Mouse (Mus musculus) limb, embryonic 14.5 days (tissue): ENCODE results near the gene Casp7. TPM values are rescaled to one million over a fixed set of nuclear protein-coding genes. Genes with fewer than 3 reads are reported as not detected.

Experiments used
- ATAC-seq: fragments of 200-750 bp; cut with Nextera tagmentation; 2 replicates; pipeline ENCODE4 v1.8.0; 2017; ENCODE audit warnings: low read depth, moderate number of reproducible peaks, moderate TSS enrichment; ENCODE audit not compliant: low FRiP score
- DNase-seq: peaks from one replicate; pipeline ENCODE4 v3.0.0-alpha.2; 2015; ENCODE audit warnings: low spot score
- H3K27ac ChIP-seq: fragments of 300-500 bp; sonication (generic); replicated peaks from 2 replicates; pipeline ENCODE4 v1.5.1; 2014; ENCODE audit warnings: low read depth, mild to moderate bottlenecking, low read length, moderate library complexity, mixed read lengths
- H3K27me3 ChIP-seq: fragments of 300-500 bp; sonication (generic); 2 replicates; pipeline ENCODE4 v1.6.1; 2014; ENCODE audit warnings: low read length, mixed read lengths; ENCODE audit not compliant: control insufficient read depth, insufficient read depth
- H3K36me3 ChIP-seq: fragments of 300-500 bp; sonication (generic); 2 replicates; pipeline ENCODE4 v1.6.1; 2014; ENCODE audit warnings: mild to moderate bottlenecking, low read length, moderate library complexity, mixed read lengths; ENCODE audit not compliant: control insufficient read depth, insufficient read depth
- H3K4me1 ChIP-seq: fragments of 300-500 bp; sonication (generic); 2 replicates; pipeline ENCODE4 v1.6.1; 2014; ENCODE audit warnings: antibody characterized with exemption, low read length, mixed read lengths; ENCODE audit not compliant: control insufficient read depth, insufficient read depth
- H3K4me2 ChIP-seq: fragments of 300-500 bp; sonication (generic); replicated peaks from 2 replicates; pipeline ENCODE4 v1.6.1; 2014; ENCODE audit warnings: low read depth, mild to moderate bottlenecking, low read length, moderate library complexity; ENCODE audit not compliant: severe bottlenecking
- H3K4me3 ChIP-seq: fragments of 300-500 bp; sonication (generic); replicated peaks from 2 replicates; pipeline ENCODE4 v1.5.1; 2014; ENCODE audit warnings: low read length
- H3K9ac ChIP-seq: fragments of 300-500 bp; sonication (generic); 2 replicates; pipeline ENCODE4 v1.6.1; 2014; ENCODE audit warnings: mild to moderate bottlenecking, low read depth, low read length, moderate library complexity; ENCODE audit not compliant: severe bottlenecking
- H3K9me3 ChIP-seq: fragments of 300-500 bp; sonication (generic); 2 replicates; pipeline ENCODE4 v1.6.1; 2016; ENCODE audit warnings: low read length; ENCODE audit not compliant: control insufficient read depth
- POLR2A ChIP-seq: fragments of 200-500 bp; IDR thresholded peaks from 2 replicates; pipeline ENCODE4 v1.8.0; 2012; ENCODE audit warnings: inconsistent platforms, mild to moderate bottlenecking, moderate library complexity, borderline replicate concordance; ENCODE audit not compliant: insufficient read depth, insufficient read length; ENCODE audit errors: extremely low read depth
- WGBS: fragments of 180-500 bp; shearing (Covaris S2); extraction: QIAGEN DNeasy Blood & Tissue Kit; methylation state at CpG from one replicate; pipeline ENCODE4 v1.1.7; 2014; 5-methylcytosine and 5-hydroxymethylcytosine counted together
- polyA plus RNA-seq, 2 experiments: library from polyadenylated mRNA; depleted of rRNA in 1 of 2; stranded (reverse) in 1 of 2; unstranded in 1 of 2; fragments of >200 nt; fragmentation: Nextera tagmentation in 1 of 2; extraction: Ambion mirVana in 1 of 2; gene quantifications; 2 replicates each; pipeline versions ENCODE4 v1.2.1 to v1.2.3; 2012 to 2014

Gene Casp7
- polyA plus RNA-seq, 2 experiments: 18.6 to 23.7 TPM

GRCm38 (mm10) chr19:56425492-56425891 lies 28.6 kb downstream of the Casp7 start:
- Histone ChIP-seq H3K4me1 (no peaks in the 10 kb centered on the region), H3K27ac (no peak overlapping the region)
- no peak for ATAC-seq

GRCm38 (mm10) chr19:56430369-56430768 lies 33.4 kb downstream of the Casp7 start:
- no peak overlapping the region for H3K9ac ChIP-seq
- WGBS: 55% methylated on average over 8 of the region's 8 CpGs
- H3K4me2 ChIP-seq: no peak overlapping the region
- no peaks in the 10 kb centered on the region for H3K9me3 ChIP-seq
- ATAC-seq (no peak), DNase-seq (peak; percentile 29)
- no peak overlapping the region for H3K27ac ChIP-seq
- H3K36me3 ChIP-seq: peaks cover 9% of the 10 kb centered on the region
- H3K27me3 ChIP-seq: no peaks in the 10 kb centered on the region
- no peaks in the 10 kb centered on the region for H3K4me1 ChIP-seq
- no peak for TF ChIP-seq POLR2A
- no peak overlapping the region for H3K4me3 ChIP-seq

More at GRCm38 (mm10) chr19:56425492-56425891, 28.6 kb downstream of the Casp7 start:
- no peaks in the 10 kb centered on the region for H3K9me3 ChIP-seq
- H3K4me2 ChIP-seq: no peak overlapping the region
- H3K9ac ChIP-seq: no peak overlapping the region
- H3K36me3 ChIP-seq: no peaks in the 10 kb centered on the region
- H3K4me3 ChIP-seq: no peak overlapping the region
- H3K27me3 ChIP-seq: no peaks in the 10 kb centered on the region
- WGBS: 66% methylated on average over 9 of the region's 9 CpGs
- DNase-seq: no peak
- no peak for TF ChIP-seq POLR2A

- no peaks in the 10 kb centered on the region for H3K27me3 ChIP-seq
- TF ChIP-seq POLR2A: no peak
- no peak overlapping the region for H3K27ac ChIP-seq
- H3K4me2 ChIP-seq: no peak overlapping the region
- H3K9ac ChIP-seq: no peak overlapping the region
- H3K36me3 ChIP-seq: peaks cover 19% of the 10 kb centered on the region
- DNase-seq (no peak), ATAC-seq (no peak)
- H3K9me3 ChIP-seq: no peaks in the 10 kb centered on the region
- 74% methylated on average over 10 of the region's 10 CpGs for WGBS
- H3K4me1 ChIP-seq: no peaks in the 10 kb centered on the region
- H3K4me3 ChIP-seq: no peak overlapping the region
Observed at GRCm38 (mm10) chr19:56432706-56433105, 35.8 kb downstream of the Casp7 start.

GRCm38 (mm10) chr19:56433581-56433980 lies 36.7 kb downstream of the Casp7 start:
- no peak for ATAC-seq
- Histone ChIP-seq H3K27ac (no peak overlapping the region), H3K9ac (no peak overlapping the region), H3K4me2 (no peak overlapping the region), H3K36me3 (peaks cover 19% of the 10 kb centered on the region), H3K9me3 (no peaks in the 10 kb centered on the region), H3K4me1 (0 out of 2 replicates have a peak, but pooled peaks cover 4% of the 10 kb centered on the region), H3K27me3 (no peaks in the 10 kb centered on the region), H3K4me3 (no peak overlapping the region)
- WGBS: 86% methylated on average over 7 of the region's 7 CpGs
- no peak for DNase-seq
- no peak for TF ChIP-seq POLR2A

- ATAC-seq (no peak), DNase-seq (no peak)
- no peak overlapping the region for H3K4me2 ChIP-seq
- WGBS: 91% methylated on average over 13 of the region's 13 CpGs
- no peak overlapping the region for H3K27ac ChIP-seq
- H3K9me3 ChIP-seq: no peaks in the 10 kb centered on the region
- TF ChIP-seq POLR2A: no peak
- H3K9ac ChIP-seq: no peak overlapping the region
- no peak overlapping the region for H3K4me3 ChIP-seq
- H3K36me3 ChIP-seq: peaks cover 19% of the 10 kb centered on the region
- H3K4me1 ChIP-seq: 0 out of 2 replicates have a peak, but pooled peaks cover 4% of the 10 kb centered on the region
- H3K27me3 ChIP-seq: no peaks in the 10 kb centered on the region
Observed at GRCm38 (mm10) chr19:56436380-56436779, 39.5 kb downstream of the Casp7 start.

DNA sequence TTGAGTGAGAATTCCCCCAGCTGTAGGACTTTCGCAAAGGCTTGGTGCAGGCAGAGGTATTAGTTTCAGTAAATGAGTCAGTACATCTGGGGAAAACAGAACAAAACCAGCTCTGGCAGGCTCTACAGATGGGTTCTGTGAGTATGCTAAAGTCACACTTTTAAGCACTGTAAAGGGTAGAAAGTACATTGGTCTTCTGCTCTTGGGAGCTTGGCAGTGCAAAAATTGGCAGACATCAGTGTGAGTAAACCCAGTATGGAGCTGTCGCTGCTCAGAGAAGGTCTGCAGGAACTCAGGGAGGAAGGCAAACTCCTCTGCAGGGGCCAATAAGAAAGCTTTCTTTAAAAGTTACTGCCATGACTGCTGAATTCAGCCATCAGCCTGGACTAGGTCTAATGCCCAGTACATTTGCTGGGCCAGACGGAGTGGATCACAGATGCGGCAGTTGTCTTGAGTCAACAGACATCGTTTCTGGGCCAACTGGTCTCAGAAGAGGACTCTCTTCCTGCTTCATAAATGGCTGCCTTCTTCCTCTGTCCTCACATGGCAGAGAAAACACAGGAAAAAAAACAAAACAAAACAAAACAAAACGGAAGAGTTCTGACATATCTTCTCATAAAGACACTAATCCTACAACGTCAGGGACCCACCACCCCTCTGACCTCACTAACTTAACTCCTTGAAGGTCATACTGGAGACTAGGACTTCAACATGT lies 41.6 kb downstream of the Casp7 start:
- H3K27me3 ChIP-seq: no peaks in the 10 kb centered on the region
- no peak overlapping the region for H3K27ac ChIP-seq
- no peak overlapping the region for H3K4me3 ChIP-seq
- peaks cover 17% of the 10 kb centered on the region for H3K36me3 ChIP-seq
- no peak for TF ChIP-seq POLR2A
- 0 out of 2 replicates have a peak, but pooled peaks cover 4% of the 10 kb centered on the region for H3K4me1 ChIP-seq
- no peak for ATAC-seq
- no peak overlapping the region for H3K4me2 ChIP-seq
- H3K9me3 ChIP-seq: no peaks in the 10 kb centered on the region
- WGBS: 73% methylated on average over 7 of the region's 7 CpGs
- no peak for DNase-seq
- H3K9ac ChIP-seq: no peak overlapping the region
